Mouse (Mus musculus): ENCODE measurements around the gene Taar7d.

GRCm38 (mm10) chr10:23985546-23985945, 41.5 kb upstream of the Taar7d start, which contains the start of gene Taar6:
- TF ChIP-seq POLR2A (IDR thresholded peaks at IDR 0.05; ENCODE audit: insufficient read depth, low read length) = no peak
- no peak for TF ChIP-seq CTCF (IDR thresholded peaks at IDR 0.05; ENCODE audit: low read depth, low read length)

All from ES-Bruce4 (cell line).